Mouse (Mus musculus) cerebellum, postnatal 14 days (tissue): ENCODE results near the gene Gm10203.
A peak's percentile ranks its signal among the peaks of the same experiment; 100 is the strongest.
"Not testable (repeated sequence)": the region's sequence is repeated elsewhere in the genome, so short reads cannot be mapped to it uniquely, and the experiment has no call there.

Experiments
- DNase-seq, 2 experiments: peaks; one replicate each; pipeline ENCODE4 v3.0.0; 2021; ENCODE audit warnings: mixed read lengths in 2 of 2

Gene Gm10203

DNA sequence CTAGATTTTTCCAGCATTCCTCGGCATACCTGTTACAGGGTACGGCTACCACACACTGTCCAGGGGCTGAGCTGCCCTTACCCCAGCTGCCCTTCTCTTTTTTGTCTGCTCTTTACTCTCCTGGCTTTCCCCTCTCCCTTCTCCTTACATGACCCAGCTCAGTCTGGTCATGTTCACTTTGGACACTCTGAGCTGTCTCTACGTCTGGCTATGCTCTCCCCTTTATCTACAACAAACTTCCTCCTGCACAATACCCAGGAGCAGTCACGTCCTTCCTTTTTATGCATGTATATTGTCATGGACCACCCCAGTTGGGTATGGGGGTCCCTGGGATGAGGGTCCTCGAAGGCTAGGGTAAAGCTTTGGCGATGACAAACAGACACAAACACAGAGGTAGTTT, 5.7 kb downstream of the Gm10203 start:
- no peak for DNase-seq

- no peak for DNase-seq
Observed at GRCm38 (mm10) chr6:149137936-149138335, 8.0 kb downstream of the Gm10203 start.

DNA sequence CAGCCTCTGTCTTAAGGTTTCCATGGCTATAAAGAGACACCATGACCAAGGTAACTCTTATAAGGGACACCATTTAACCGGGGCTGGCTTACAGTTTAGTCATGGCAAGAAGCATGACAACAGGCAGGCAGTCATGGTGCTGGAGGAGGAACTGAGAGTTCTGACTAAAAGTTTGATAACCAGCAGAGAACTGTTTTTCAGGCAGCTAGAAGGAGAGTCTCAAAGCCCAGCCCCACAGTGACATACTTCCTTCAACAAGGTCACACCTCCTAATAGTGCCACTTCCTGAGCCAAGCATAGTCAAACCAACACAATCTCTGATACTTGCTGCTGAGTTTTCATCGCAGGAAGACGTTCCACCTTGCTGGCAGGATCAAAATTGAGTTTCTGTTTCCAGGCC, 9.0 kb downstream of the Gm10203 start:
- no peak for DNase-seq

DNA sequence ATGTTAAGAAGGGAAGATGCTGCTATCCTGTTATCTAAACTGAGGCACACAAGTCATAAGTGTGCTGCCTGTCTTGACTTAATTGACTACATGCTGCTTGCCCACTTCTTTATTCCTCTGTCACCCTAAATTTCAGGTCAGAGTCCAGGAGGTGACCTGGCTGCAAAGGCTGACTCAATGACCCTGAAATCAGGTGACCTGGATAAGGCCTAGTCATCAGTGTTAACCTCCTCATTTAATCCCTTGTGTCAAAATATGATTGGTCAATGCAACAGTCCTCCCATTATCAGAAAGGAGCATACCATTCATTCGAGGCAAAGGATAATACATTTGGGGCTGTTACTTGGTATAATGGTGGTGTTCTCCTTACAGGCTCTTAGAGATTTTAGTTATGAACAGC, 9.5 kb downstream of the Gm10203 start, which contains the start of gene Etfbkmt:
Gene Etfbkmt, plus strand, starts transcription at position 379 of the 400 bp plus-strand sequence.
- DNase-seq: no peak

DNA sequence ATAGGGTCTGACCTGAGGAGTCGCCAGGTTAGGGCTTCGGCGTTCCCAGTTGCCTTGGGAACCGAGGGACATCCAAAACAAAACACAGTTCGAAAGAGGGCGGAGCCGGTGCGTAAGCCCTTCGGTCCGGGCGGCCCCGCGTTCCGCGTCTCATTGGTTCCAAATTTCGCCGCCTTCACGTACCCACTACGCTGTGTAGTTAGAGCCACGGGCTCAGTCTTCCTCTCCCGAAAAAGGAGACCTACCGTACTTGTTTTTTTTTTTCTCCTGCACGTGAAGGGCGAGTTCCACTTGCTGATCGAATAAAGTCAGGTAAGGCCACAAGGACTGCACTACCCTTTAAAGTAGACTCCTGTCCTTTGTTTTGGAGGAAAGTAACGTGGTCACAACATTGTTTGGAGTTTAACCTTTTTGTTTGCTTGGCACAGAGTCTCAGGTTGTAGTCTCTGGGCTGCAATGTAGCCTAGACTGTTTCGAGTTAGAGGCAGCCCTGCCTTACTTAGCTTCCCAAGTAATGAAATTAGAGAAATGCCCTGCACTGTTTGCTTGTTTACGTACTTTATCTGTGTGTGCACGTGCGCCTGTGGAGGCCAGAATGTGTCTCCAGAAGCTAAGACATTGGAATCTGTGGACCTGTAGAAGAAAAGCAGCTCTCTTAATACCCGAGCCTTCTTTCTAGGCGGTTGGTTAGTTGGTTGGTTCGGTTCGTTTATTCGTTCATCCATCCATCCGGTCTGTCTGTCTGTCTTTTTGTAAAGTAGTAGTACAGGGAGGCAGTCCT, 11.6 kb downstream of the Gm10203 start:
- DNase-seq: peak; percentile 81 to 85

- DNase-seq: no peak
Observed at GRCm38 (mm10) chr6:149145143-149145542, 15.2 kb downstream of the Gm10203 start.

- DNase-seq: no peak
Observed at GRCm38 (mm10) chr6:149148436-149149229, 18.7 kb downstream of the Gm10203 start.

GRCm38 (mm10) chr6:149152119-149152518, 22.1 kb downstream of the Gm10203 start:
- DNase-seq: no peak

GRCm38 (mm10) chr6:149153473-149154115, 23.6 kb downstream of the Gm10203 start:
- no peak for DNase-seq

DNA sequence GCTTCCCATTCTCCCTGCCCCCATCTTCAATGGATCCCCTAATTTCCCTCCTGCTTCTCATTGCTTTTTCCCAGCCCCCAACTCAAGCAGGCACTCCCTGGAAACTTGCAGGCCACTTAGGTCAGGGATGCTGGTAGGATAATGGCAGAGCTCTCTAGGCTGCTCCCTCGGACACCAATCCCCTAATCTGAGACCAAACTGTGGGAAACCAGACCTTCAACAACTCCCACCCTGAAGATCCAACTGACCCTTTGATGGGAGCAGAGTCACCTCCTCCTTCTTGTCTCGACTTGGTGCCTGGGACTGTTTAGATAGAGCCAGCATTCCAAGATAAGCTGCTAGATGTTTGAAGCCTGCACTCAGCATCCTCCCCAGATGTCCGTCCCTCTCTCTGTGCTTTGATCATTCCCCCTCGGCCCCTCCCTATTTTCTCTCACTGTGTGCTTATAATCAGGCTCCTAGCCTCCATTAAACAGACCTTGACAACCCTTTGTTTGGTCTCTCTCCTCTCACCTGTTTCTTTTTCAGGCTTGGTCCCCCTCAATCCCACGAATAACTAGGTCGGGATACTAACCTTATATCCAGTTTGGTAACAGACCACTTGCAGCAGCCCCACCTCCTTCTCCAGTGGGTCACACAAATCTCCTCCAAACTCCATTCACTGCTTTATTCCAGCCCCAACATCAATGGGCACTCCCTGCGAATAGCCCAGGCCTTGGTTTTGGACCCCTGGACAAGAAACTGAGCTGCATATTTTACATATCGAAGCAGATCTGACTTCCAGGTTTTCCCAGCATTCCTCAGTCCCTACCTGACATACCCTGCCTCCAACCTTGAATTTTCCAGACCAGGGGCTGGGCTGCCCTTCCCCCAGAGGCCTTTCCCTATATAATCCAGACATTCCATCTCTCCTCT, 24.4 kb downstream of the Gm10203 start:
- DNase-seq: no peak

- peak; percentile 6 to 9 for DNase-seq
Observed at GRCm38 (mm10) chr6:149155031-149155841, 25.3 kb downstream of the Gm10203 start.

- not testable (repeated sequence) for DNase-seq
Observed at GRCm38 (mm10) chr6:149167038-149167437, 37.1 kb downstream of the Gm10203 start.

DNA sequence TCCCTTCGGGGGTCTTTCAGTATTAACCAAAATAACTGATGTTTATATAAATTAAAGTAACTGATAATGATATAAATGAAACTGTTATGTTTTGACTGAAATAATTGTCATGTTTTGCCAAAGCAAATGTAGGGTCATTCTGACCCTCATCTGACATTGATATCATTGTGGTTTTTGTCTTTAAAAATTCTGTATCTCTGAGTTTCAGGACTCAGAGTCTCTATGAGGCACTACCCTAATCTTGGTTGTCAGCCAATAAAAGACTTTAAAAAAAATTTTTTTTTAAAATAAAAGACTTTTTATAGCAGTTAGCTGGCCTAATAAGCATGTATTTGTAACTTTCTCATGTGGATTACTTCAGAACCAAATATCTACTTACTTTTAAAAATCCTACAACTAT, 37.7 kb downstream of the Gm10203 start:
- DNase-seq: no peak

DNA sequence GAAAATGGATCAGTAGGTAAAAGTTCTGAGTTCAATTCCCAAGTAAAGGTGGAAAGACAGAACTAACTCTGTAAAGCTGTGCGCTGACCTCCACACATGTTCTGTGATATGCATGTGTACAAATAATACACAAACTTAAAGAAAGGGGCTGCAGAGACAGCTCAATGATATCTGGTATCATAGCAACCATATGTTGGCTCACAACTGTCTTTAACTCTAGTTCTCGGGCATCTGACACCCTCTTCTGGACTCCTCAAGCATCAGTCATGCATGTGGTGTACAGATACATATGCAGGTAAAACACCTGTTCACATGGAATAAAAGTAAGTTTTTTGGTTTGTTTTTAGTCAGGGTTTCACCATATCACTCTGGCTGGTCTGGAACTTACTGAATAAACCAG, 38.5 kb downstream of the Gm10203 start:
- no peak for DNase-seq

DNA sequence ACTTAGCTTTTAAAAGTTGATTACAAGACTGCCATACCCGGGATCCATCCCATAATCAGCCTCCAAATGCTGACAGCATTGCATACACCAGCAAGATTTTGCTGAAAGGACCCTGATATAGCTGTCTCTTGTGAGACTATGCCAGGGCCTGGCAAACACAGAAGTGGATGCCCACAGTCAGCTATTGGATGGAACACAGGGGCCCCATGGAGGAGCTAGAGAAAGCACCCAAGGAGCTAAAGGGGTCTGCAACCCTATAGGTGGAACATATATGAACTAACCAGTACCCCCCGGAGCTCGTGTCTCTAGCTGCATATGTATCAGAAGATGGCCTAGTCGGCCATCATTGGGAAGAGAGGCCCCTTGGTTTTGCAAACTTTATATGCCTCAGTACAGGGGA, 40.0 kb downstream of the Gm10203 start:
- DNase-seq: not testable (repeated sequence)

GRCm38 (mm10) chr6:149173831-149174625, 44.1 kb downstream of the Gm10203 start:
- DNase-seq: peak; percentile 22 to 23

DNA sequence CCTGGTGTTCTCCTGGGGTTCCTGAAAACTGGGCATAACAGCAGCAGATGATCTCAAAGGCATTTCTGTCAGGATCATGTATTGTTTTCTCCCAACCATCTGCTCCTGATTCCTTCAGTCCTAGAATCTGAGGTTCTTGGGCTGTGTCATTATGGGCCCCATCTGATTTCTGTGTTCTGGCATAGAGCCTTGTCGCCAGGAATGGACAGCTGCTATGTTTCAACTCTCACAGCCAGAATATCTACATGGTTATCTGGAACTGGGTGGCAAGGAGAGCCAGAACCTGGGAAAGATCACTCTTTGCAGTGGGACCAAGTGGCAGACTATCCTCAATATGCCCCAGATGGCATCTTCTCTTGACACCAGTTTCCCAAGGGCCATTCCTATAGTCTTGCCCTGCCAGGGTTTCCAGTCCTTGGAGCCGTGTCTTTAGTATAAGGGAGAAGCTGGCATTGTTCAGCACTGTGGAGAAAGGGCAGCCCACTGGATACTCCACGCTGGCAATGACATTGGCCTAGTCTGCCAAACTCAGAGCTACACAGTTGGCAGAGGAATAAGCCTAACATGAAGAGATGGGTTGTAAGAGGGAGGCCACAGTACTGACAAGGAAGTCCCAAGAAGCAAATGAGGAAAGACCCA, 45.1 kb downstream of the Gm10203 start:
- peak; percentile 80 to 81 for DNase-seq

DNA sequence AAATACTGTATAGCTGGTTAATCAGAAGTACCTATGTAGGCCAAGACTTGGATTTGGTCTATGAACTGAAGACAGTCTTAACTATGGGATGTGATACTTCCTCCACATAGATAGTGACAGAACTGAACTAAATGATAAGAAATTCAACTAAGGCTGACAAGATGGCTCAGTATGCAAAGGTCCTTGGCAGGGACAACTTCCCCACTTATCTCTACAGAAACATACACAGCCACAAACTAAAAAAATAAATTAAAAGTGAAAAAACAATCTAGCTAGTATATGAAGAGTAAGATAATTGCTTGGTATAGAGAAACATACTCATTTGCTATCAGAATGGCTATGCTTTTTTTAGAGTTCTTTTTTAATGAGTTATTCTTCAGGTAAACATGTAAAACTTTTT, 49.1 kb downstream of the Gm10203 start:
- no peak for DNase-seq
